Mouse (Mus musculus): Measurements from ENCODE around the gene Smurf2.

GRCm38 (mm10) chr11:106821397-106821796 is 99.1 kb downstream of the Smurf2 start:
- TF ChIP-seq CTCF (IDR thresholded peaks at IDR 0.05; ENCODE audit: extremely low read depth, insufficient read depth, low read length) (no peak), POLR2A (IDR thresholded peaks at IDR 0.05; ENCODE audit: extremely low read depth, insufficient read depth, low read length) (no peak)

All from cortical plate, adult 2 months (tissue).